Mouse (Mus musculus) midbrain, postnatal 0 days (tissue): Measurements from ENCODE around the gene Rabl6. TPM values are rescaled to one million over a fixed set of nuclear protein-coding genes. Genes with fewer than 3 reads are reported as not detected.

Experiments
- ATAC-seq: fragments of 200-750 bp; cut with Nextera tagmentation; 2 replicates; pipeline ENCODE4 v1.8.0; 2017; ENCODE audit warnings: moderate number of reproducible peaks, mild to moderate bottlenecking, moderate TSS enrichment, moderate library complexity; ENCODE audit not compliant: low FRiP score
- DNase-seq: peaks from one replicate; pipeline ENCODE4 v3.0.0-alpha.2; 2015; ENCODE audit warnings: low spot score
- H3K27ac ChIP-seq: fragments of 300-500 bp; sonication (generic); 2 replicates; pipeline ENCODE4 v1.5.1; 2014; ENCODE audit warnings: low read depth, mild to moderate bottlenecking, low read length, mixed read lengths
- H3K27me3 ChIP-seq: fragments of 300-500 bp; sonication (generic); 2 replicates; pipeline ENCODE4 v1.6.1; 2014; ENCODE audit warnings: low read length, control low read depth, mixed read lengths; ENCODE audit not compliant: insufficient read depth
- H3K36me3 ChIP-seq: fragments of 300-500 bp; sonication (generic); 2 replicates; pipeline ENCODE4 v1.6.1; 2014; ENCODE audit warnings: low read length, control low read depth, mixed read lengths; ENCODE audit not compliant: insufficient read depth
- H3K4me1 ChIP-seq: fragments of 300-500 bp; sonication (generic); 2 replicates; pipeline ENCODE4 v1.6.1; 2014; ENCODE audit warnings: mild to moderate bottlenecking, control low read depth, antibody characterized with exemption, low read length, mixed read lengths; ENCODE audit not compliant: insufficient read depth
- H3K4me2 ChIP-seq: fragments of 300-500 bp; sonication (generic); 2 replicates; pipeline ENCODE4 v1.6.1; 2014; ENCODE audit warnings: low read depth, mild to moderate bottlenecking, low read length, mixed read lengths; ENCODE audit not compliant: poor library complexity, severe bottlenecking
- H3K4me3 ChIP-seq: fragments of 300-500 bp; sonication (generic); 2 replicates; pipeline ENCODE4 v1.5.1; 2014; ENCODE audit warnings: low read depth, mild to moderate bottlenecking, low read length, moderate library complexity
- H3K9ac ChIP-seq: fragments of 300-500 bp; sonication (generic); replicated peaks from 2 replicates; pipeline ENCODE4 v1.6.1; 2014; ENCODE audit warnings: mild to moderate bottlenecking, low read length, moderate library complexity, mixed read lengths; ENCODE audit not compliant: poor library complexity, severe bottlenecking
- H3K9me3 ChIP-seq: fragments of 300-500 bp; sonication (generic); 2 replicates; pipeline ENCODE4 v1.6.1; 2016; ENCODE audit warnings: low read length, control low read depth
- CTCF ChIP-seq: IDR thresholded peaks from 2 replicates; pipeline ENCODE4 v1.5.1; 2016; ENCODE audit warnings: antibody characterized with exemption, mild to moderate bottlenecking
- WGBS: fragments of 180-500 bp; shearing (Covaris S2); extraction: QIAGEN DNeasy Blood & Tissue Kit; methylation state at CpG from one replicate; pipeline ENCODE4 v1.1.7; 2014; 5-methylcytosine and 5-hydroxymethylcytosine counted together
- polyA plus RNA-seq: library from polyadenylated mRNA; unstranded; fragments of >200 nt; fragmentation: Nextera tagmentation; extraction: Ambion mirVana; gene quantifications from 2 replicates; pipeline ENCODE4 v1.2.1, GENCODE M21; 2015
- total RNA-seq: library from RNA; depleted of rRNA; stranded (reverse); fragments of >200 nt; gene quantifications from 2 replicates; pipeline ENCODE4 v1.2.3, GENCODE M21; 2014

Gene Rabl6
- total and polyA plus RNA-seq, 2 experiments from 2014 or later: 61.2 to 98.0 TPM

- H3K4me3 ChIP-seq: peak overlapping the region; percentile 50; the same call in 1 of the 2 replicates
- WGBS: 14% methylated on average over 27 of the region's 27 CpGs
- H3K9ac ChIP-seq: 0 out of 2 replicates have a peak overlapping the region, but pooled peaks have one; percentile 4
- H3K4me2 ChIP-seq: peak overlapping the region; percentile 74
- H3K9me3 ChIP-seq: no peaks in the 10 kb centered on the region
- peak; percentile 76 for TF ChIP-seq CTCF
- ATAC-seq (no peak), DNase-seq (peak; percentile 72)
- peaks cover 26% of the 10 kb centered on the region for H3K4me1 ChIP-seq
- H3K36me3 ChIP-seq: peaks cover 50% of the 10 kb centered on the region
- H3K27me3 ChIP-seq: peaks cover 38% of the 10 kb centered on the region
- H3K27ac ChIP-seq: no peak overlapping the region
Observed at GRCm38 (mm10) chr2:25579737-25580460, 28.4 kb downstream of the Rabl6 start.

DNA sequence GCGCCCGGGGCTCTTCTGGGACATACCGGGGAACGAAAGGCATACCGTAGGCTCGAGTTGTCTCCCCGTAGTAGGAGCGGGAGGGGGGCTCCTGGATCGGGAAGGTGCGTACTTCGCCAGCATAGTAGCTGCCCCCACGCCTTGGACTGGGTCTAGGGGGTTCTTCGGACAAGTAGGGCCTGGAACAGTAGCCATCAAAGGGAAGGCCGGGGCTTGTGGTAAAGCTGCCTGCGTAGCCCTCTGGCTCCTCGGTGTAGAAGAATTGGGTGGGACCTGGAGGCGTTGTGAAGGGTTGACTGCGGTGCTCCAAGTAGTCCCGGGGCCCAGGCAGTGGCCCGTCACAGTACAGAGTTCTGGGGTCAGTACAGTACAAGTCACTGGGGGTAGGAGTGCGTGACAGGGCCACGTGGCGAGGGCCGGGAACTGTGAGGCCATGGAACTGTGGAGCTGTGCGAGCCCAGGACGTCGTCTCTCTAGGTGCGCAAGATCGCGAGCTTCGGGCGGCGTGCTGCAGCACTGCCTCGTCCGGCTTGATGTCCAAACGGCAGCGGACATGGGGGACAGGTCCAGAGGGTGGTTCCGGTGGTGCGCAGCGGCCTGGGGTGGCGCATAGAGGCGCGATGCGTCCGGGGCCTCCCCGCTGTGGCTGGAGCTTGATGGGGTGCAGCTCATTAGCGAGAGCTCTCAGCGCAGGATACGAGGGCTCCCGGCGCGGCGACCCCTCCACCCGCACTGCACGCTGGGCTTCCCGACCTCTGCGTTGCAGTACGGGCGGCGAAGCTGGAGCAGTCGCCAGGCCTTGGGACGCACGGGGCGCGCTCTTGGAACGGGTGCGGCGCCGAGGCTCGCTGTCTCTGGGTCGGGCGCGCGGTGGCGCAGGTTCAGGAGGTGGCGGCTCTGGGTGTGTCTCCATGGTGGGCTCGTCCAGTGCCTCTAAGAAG, 29.3 kb downstream of the Rabl6 start:
- no peak overlapping the region for H3K27ac ChIP-seq
- peaks cover 43% of the 10 kb centered on the region for H3K36me3 ChIP-seq
- no peak for DNase-seq
- H3K27me3 ChIP-seq: peaks cover 38% of the 10 kb centered on the region
- TF ChIP-seq CTCF: no peak
- WGBS: 21% methylated on average over 76 of the region's 77 CpGs
- peaks cover 26% of the 10 kb centered on the region for H3K4me1 ChIP-seq
- no peak overlapping the region for H3K9ac ChIP-seq
- H3K9me3 ChIP-seq: no peaks in the 10 kb centered on the region
- ATAC-seq: no peak
- H3K4me3 ChIP-seq: peak overlapping the region; percentile 12
- peak overlapping the region; percentile 74; the same call in 1 of the 2 replicates for H3K4me2 ChIP-seq

DNA sequence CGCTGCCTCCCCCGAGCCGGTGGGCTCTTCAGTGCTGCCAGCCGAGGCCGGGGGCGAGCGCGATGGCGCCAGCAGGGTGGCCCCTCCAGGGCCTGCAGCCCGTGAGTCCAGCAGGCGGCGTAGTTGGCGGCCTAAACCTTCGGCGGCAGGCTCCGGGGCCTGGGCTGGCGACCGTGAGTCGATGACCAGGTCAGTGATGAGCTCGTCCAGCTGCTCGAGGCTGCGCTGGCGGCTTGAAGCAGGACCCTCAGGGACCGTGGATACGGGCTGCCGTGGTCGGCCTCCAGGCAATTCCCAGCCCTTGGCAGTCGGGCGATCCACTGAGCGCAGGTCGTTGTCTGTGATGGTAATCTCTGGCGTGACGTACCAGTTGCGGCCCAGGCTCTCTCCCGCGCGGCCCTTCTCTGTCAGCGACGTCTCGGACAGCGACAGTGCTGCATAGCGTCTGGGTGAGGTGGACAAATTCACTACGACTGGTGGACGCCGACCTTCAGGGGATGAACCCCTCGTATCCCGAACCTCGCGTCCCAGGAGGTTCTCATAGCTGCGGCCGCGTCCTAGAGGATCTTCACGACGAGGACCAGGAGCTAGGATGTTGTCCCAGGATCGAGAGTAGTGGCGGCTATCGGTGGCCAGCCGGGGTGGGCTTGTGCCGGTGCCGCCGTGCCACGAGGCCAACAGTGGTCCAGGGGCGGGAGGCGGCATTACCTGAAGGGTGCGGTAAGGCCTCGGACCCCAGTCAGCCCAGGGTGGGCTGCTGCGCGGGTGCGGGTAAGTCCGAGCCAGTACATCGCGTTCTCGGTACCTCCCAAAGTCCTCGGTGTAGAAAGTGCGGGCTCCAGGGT, 30.1 kb downstream of the Rabl6 start:
- Histone ChIP-seq H3K4me3 (peak overlapping the region; percentile 13), H3K36me3 (peaks cover 37% of the 10 kb centered on the region), H3K9ac (no peak overlapping the region), H3K4me1 (peaks cover 29% of the 10 kb centered on the region), H3K4me2 (no peak overlapping the region; the same call in 1 of the 2 replicates), H3K9me3 (no peaks in the 10 kb centered on the region), H3K27ac (no peak overlapping the region), H3K27me3 (peaks cover 38% of the 10 kb centered on the region)
- peak; percentile 21; the same call in 1 of the 2 replicates for TF ChIP-seq CTCF
- no peak for DNase-seq
- 23% methylated on average over 75 of the region's 75 CpGs for WGBS
- no peak for ATAC-seq

GRCm38 (mm10) chr2:25576965-25577891, 31.1 kb downstream of the Rabl6 start:
- H3K27ac ChIP-seq: no peak overlapping the region
- peak overlapping the region; percentile 13; the same call in 1 of the 2 replicates for H3K4me3 ChIP-seq
- H3K36me3 ChIP-seq: peaks cover 37% of the 10 kb centered on the region
- DNase-seq (no peak), ATAC-seq (no peak)
- H3K9ac ChIP-seq: no peak overlapping the region
- H3K4me1 ChIP-seq: peaks cover 27% of the 10 kb centered on the region
- WGBS: 28% methylated on average over 86 of the region's 92 CpGs
- no peaks in the 10 kb centered on the region for H3K9me3 ChIP-seq
- H3K27me3 ChIP-seq: peaks cover 38% of the 10 kb centered on the region
- TF ChIP-seq CTCF: no peak
- no peak overlapping the region; the same call in 1 of the 2 replicates for H3K4me2 ChIP-seq
